Mouse (Mus musculus) cerebellum, postnatal 36 days (tissue): ENCODE results near the gene Mmp9.
A peak's percentile ranks its signal among the peaks of the same experiment; 100 is the strongest.

Experiments used
- DNase-seq, 2 experiments: peaks; one replicate each; pipeline ENCODE4 v3.0.0; 2021 to 2022; ENCODE audit warnings: mixed read lengths in 2 of 2

The Mmp9 gene

GRCm38 (mm10) chr2:164940140-164940830, at the start of gene Mmp9:
Gene Mmp9, plus strand, starts transcription at chr2:164940780.
- no peak for DNase-seq

- no peak for DNase-seq
Measured at GRCm38 (mm10) chr2:164891056-164891834, 49.3 kb upstream of the Mmp9 start.

GRCm38 (mm10) chr2:164891908-164892695, 48.5 kb upstream of the Mmp9 start:
- peak; percentile 66 to 72 for DNase-seq

- peak; percentile 63 to 65 for DNase-seq
Measured at GRCm38 (mm10) chr2:164892696-164893216, 47.8 kb upstream of the Mmp9 start.

- DNase-seq: no peak
Measured at GRCm38 (mm10) chr2:164894048-164894447, 46.5 kb upstream of the Mmp9 start.

- DNase-seq: no peak
Measured at GRCm38 (mm10) chr2:164894644-164895043, 45.9 kb upstream of the Mmp9 start.

- DNase-seq: peak in 1 of 2 experiments; percentile 52
Measured at GRCm38 (mm10) chr2:164895885-164896284, 44.7 kb upstream of the Mmp9 start.

- no peak for DNase-seq
Measured at GRCm38 (mm10) chr2:164898008-164898407, 42.6 kb upstream of the Mmp9 start.

- DNase-seq: no peak
Measured at GRCm38 (mm10) chr2:164899034-164899433, 41.5 kb upstream of the Mmp9 start.

GRCm38 (mm10) chr2:164899723-164900459, 40.7 kb upstream of the Mmp9 start:
- DNase-seq: no peak

- DNase-seq: peak in 1 of 2 experiments; percentile 53
Measured at GRCm38 (mm10) chr2:164901380-164901779, 39.2 kb upstream of the Mmp9 start.

- no peak for DNase-seq
Measured at GRCm38 (mm10) chr2:164903496-164903895, 37.1 kb upstream of the Mmp9 start.

- no peak for DNase-seq
Measured at GRCm38 (mm10) chr2:164906071-164906470, 34.5 kb upstream of the Mmp9 start.

GRCm38 (mm10) chr2:164907511-164907910, 33.1 kb upstream of the Mmp9 start:
- no peak for DNase-seq

GRCm38 (mm10) chr2:164908011-164908410, 32.6 kb upstream of the Mmp9 start:
- no peak for DNase-seq

GRCm38 (mm10) chr2:164909100-164909499, 31.5 kb upstream of the Mmp9 start:
- no peak for DNase-seq

GRCm38 (mm10) chr2:164909542-164909941, 31.0 kb upstream of the Mmp9 start:
- no peak for DNase-seq

- no peak for DNase-seq
Measured at GRCm38 (mm10) chr2:164910360-164911061, 30.1 kb upstream of the Mmp9 start.

- peak; percentile 93 to 94 for DNase-seq
Measured at GRCm38 (mm10) chr2:164911086-164912048, 29.2 kb upstream of the Mmp9 start, which contains the start of gene Zfp335. Gene Zfp335, minus strand, starts transcription at chr2:164911757.

- peak in 1 of 2 experiments; percentile 16 for DNase-seq
Measured at GRCm38 (mm10) chr2:164912151-164912550, 28.4 kb upstream of the Mmp9 start.
